Mouse (Mus musculus) embryonic fibroblast, embryonic 13.5 days (primary cell): ENCODE data around the gene Btn1a1. TPM values are rescaled to one million over a fixed set of nuclear protein-coding genes. Genes with fewer than 3 reads are reported as not detected.

ENCODE experiments used
- H3K27ac ChIP-seq: 2 replicates; pipeline ENCODE4 v1.5.1; 2012; ENCODE audit warnings: low read length, control low read depth, inconsistent platforms; ENCODE audit not compliant: insufficient read depth
- H3K4me1 ChIP-seq: 2 replicates; pipeline ENCODE4 v1.6.1; 2011; ENCODE audit warnings: low read length; ENCODE audit not compliant: control insufficient read depth, insufficient read depth
- H3K4me3 ChIP-seq: 2 replicates; pipeline ENCODE4 v1.5.1; 2011; ENCODE audit warnings: mild to moderate bottlenecking, control low read depth, low read length; ENCODE audit not compliant: insufficient read depth
- CTCF ChIP-seq: IDR thresholded peaks from 2 replicates; pipeline ENCODE4 v1.5.1; 2011; ENCODE audit warnings: mild to moderate bottlenecking, control low read depth, low read length, moderate library complexity, borderline replicate concordance; ENCODE audit not compliant: insufficient read depth
- POLR2A ChIP-seq: IDR thresholded peaks from 2 replicates; pipeline ENCODE4 v1.6.1; 2011; ENCODE audit warnings: low read depth, mild to moderate bottlenecking, control low read depth, low read length, moderate library complexity
- polyA plus RNA-seq: library from polyadenylated mRNA; stranded (reverse); fragments of >200 nt; gene quantifications from 2 replicates; pipeline ENCODE4 v1.2.4, GENCODE M21; 2011; ENCODE audit warnings: low read depth; ENCODE audit not compliant: missing spikeins, insufficient read length

Gene Btn1a1
- polyA plus RNA-seq, 1 experiment, result not detected

- TF ChIP-seq CTCF, result no peak
- no peak for TF ChIP-seq POLR2A
- Histone ChIP-seq H3K27ac (no peak overlapping the region), H3K4me3 (no peak overlapping the region), H3K4me1 (no peaks in the 10 kb centered on the region)
Measured at GRCm38 (mm10) chr13:23410632-23411031, 55.1 kb downstream of the Btn1a1 start.

Other genes starting within 250 kb of the Btn1a1 start
- not detected in 2 replicates for gene Vmn1r222, start 230.0 kb downstream of the Btn1a1 start, polyA plus RNA-seq
- not detected in 2 replicates for gene Vmn1r223, start 218.8 kb downstream of the Btn1a1 start, polyA plus RNA-seq
- 24.1 and 25.7 TPM in 2 replicates for gene Zfp322a, start 96.7 kb downstream of the Btn1a1 start, polyA plus RNA-seq
- gene Abt1, start 42.0 kb downstream of the Btn1a1 start, polyA plus RNA-seq, result 4.2 and 4.7 TPM in 2 replicates
- gene Btn2a2, start 23.0 kb upstream of the Btn1a1 start, polyA plus RNA-seq, result not detected in 2 replicates
- gene Hist1h4h, start 65.1 kb upstream of the Btn1a1 start, polyA plus RNA-seq, result 8.1 and 10.5 TPM in 2 replicates
- 12.7 and 20.4 TPM in 2 replicates for gene Hist1h2af, start 68.0 kb upstream of the Btn1a1 start, polyA plus RNA-seq
- gene Hist1h3g, start 69.5 kb upstream of the Btn1a1 start, polyA plus RNA-seq, result 5.7 TPM in 1 of 2 replicates, not detected in the other
- gene Hist1h2bh, start 77.5 kb upstream of the Btn1a1 start, polyA plus RNA-seq, result 1.8 and 4.0 TPM in 2 replicates
- gene Hist1h3f, start 78.2 kb upstream of the Btn1a1 start, polyA plus RNA-seq, result 0.61 and 0.70 TPM in 2 replicates
- gene Hist1h4f, start 85.7 kb upstream of the Btn1a1 start, polyA plus RNA-seq, result 9.6 and 18.1 TPM in 2 replicates
- 0.83 and 2.7 TPM in 2 replicates for gene Hist1h1d, start 87.4 kb upstream of the Btn1a1 start, polyA plus RNA-seq
- 2.4 and 3.4 TPM in 2 replicates for gene Hist1h3e, start 96.5 kb upstream of the Btn1a1 start, polyA plus RNA-seq
- 3.4 and 6.0 TPM in 2 replicates for gene Hist1h2ae, start 105.3 kb upstream of the Btn1a1 start, polyA plus RNA-seq
- 12.6 and 22.6 TPM in 2 replicates for gene Hist1h2bg, start 105.5 kb upstream of the Btn1a1 start, polyA plus RNA-seq
- 5.7 and 6.4 TPM in 2 replicates for gene Hist1h2bf, start 108.3 kb upstream of the Btn1a1 start, polyA plus RNA-seq
- 2.9 and 3.0 TPM in 2 replicates for gene Hist1h2ad, start 108.5 kb upstream of the Btn1a1 start, polyA plus RNA-seq
- 2.4 and 5.1 TPM in 2 replicates for gene Hist1h3d, start 109.9 kb upstream of the Btn1a1 start, polyA plus RNA-seq
- 3.7 and 6.8 TPM in 2 replicates for gene Hist1h4d, start 115.7 kb upstream of the Btn1a1 start, polyA plus RNA-seq
- 2.2 and 4.1 TPM in 2 replicates for gene Hist1h2be, start 155.2 kb upstream of the Btn1a1 start, polyA plus RNA-seq
- gene Hist1h1e, start 156.7 kb upstream of the Btn1a1 start, polyA plus RNA-seq, result 3.8 and 8.8 TPM in 2 replicates
- 0.79 and 0.82 TPM in 2 replicates for gene Hist1h2ac, start 218.0 kb upstream of the Btn1a1 start, polyA plus RNA-seq
- gene Hist1h2bc, start 218.3 kb upstream of the Btn1a1 start, polyA plus RNA-seq, result 55.6 and 62.4 TPM in 2 replicates
- not detected in 2 replicates for gene Hist1h1t, start 229.9 kb upstream of the Btn1a1 start, polyA plus RNA-seq
- gene Hist1h4c, start 232.6 kb upstream of the Btn1a1 start, polyA plus RNA-seq, result 2.8 and 3.8 TPM in 2 replicates
- 4.6 and 7.9 TPM in 2 replicates for gene Hfe, start 245.0 kb upstream of the Btn1a1 start, polyA plus RNA-seq